Mouse (Mus musculus): ENCODE results near the gene Ppp1r21. TPM values are rescaled to one million over a fixed set of nuclear protein-coding genes. Genes with fewer than 3 reads are reported as not detected.
A peak's percentile ranks its signal among the peaks of the same experiment; 100 is the strongest.

The Ppp1r21 gene
- polyA plus RNA-seq, 1 experiment = 22.7 TPM

- Histone ChIP-seq H3K4me1 (ENCODE audit: control insufficient read depth, insufficient read depth, low read length) (peaks cover 2% of the 10 kb centered on the region), H3K36me3 (ENCODE audit: control insufficient read depth, insufficient read depth, low read length, poor library complexity, severe bottlenecking) (no peaks in the 10 kb centered on the region), H3K9ac (ENCODE audit: low read depth, poor library complexity, severe bottlenecking) (peak overlapping the region; percentile 70; the same call in 1 of the 2 replicates), H3K27me3 (ENCODE audit: control insufficient read depth, insufficient read depth, low read length, poor library complexity, severe bottlenecking) (no peaks in the 10 kb centered on the region), H3K27ac (ENCODE audit: insufficient read depth, low read length) (peak overlapping the region; percentile 84; the same call in 1 of the 2 replicates), H3K9me3 (replicated peaks; ENCODE audit: control insufficient read depth, insufficient read depth, low read length, poor library complexity, severe bottlenecking) (no peaks in the 10 kb centered on the region), H3K4me3 (ENCODE audit: low read depth, low read length) (peak overlapping the region; percentile 88)
- TF ChIP-seq CTCF (IDR thresholded peaks at IDR 0.05; ENCODE audit: low read depth, low read length) (peak; percentile 87), POLR2A (IDR thresholded peaks at IDR 0.05; ENCODE audit: insufficient read depth, low read length) (no peak), EP300 (IDR thresholded peaks at IDR 0.05; ENCODE audit: insufficient read depth, low read depth, low read length) (no peak; the same call in 1 of the 2 replicates)
These were observed 66.8 kb downstream of the Ppp1r21 start for GRCm38 (mm10) chr17:88596544-88597221.

DNA sequence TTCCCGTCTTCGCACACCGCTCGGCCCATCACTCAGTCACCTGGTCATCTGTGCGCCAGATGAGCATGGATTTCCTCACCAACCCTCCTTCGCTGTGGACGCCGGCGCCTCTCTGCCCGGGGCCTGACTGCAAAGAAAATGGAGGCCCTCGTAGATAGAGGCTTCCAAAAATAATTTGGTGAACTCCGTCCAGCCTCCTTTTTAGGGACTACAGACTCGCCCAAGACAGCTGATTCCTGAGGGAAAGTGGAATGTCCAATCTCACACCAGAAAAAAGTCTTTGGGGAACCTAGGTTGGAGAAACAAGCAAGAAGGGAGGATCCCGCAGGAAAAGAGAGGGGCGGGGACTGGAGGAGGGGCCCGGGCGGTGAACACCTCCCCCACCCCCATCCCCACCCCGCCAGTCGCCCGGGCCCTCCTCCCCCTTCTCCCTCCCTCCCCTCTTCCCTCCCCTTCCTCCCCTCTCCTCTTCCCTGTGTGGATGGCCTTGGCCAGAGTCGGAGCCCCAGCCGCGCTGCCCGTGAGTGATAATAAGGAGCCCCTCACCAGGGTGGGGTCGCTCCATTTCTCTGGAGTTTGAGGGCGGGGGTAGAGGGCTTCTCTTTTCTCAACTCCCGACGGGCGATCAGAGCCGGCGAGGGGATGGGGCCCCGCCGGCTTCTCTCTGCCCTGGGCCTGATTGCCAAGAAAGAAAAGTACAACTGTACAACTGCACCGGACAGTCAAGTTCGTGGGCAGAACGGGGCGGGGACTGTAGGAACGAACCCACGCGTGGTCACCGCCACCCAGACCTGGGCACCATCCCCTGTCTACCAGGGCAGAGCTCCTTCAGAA is 67.5 kb downstream of the Ppp1r21 start, which contains the start of gene Ston1:
Ston1 (plus strand) TSS at position 463 of the 834 bp plus-strand sequence.
- Histone ChIP-seq H3K27ac (ENCODE audit: insufficient read depth, low read length) (peak within 1 kb of the TSS; percentile 84), H3K27me3 (ENCODE audit: control insufficient read depth, insufficient read depth, low read length, poor library complexity, severe bottlenecking) (no peaks in the 10 kb centered on the region), H3K9ac (ENCODE audit: low read depth, poor library complexity, severe bottlenecking) (peak within 1 kb of the TSS; percentile 70), H3K4me3 (ENCODE audit: low read depth, low read length) (peak within 1 kb of the TSS; percentile 88), H3K36me3 (ENCODE audit: control insufficient read depth, insufficient read depth, low read length, poor library complexity, severe bottlenecking) (no peaks in the 10 kb centered on the region), H3K4me1 (ENCODE audit: control insufficient read depth, insufficient read depth, low read length) (peaks cover 2% of the 10 kb centered on the region), H3K9me3 (replicated peaks; ENCODE audit: control insufficient read depth, insufficient read depth, low read length, poor library complexity, severe bottlenecking) (no peaks in the 10 kb centered on the region)
- TF ChIP-seq EP300 (IDR thresholded peaks at IDR 0.05; ENCODE audit: insufficient read depth, low read depth, low read length) (0 out of 2 replicates have a peak, but pooled peaks have one; percentile 70), POLR2A (IDR thresholded peaks at IDR 0.05; ENCODE audit: insufficient read depth, low read length) (peak; percentile 41), CTCF (IDR thresholded peaks at IDR 0.05; ENCODE audit: low read depth, low read length) (no peak)

DNA sequence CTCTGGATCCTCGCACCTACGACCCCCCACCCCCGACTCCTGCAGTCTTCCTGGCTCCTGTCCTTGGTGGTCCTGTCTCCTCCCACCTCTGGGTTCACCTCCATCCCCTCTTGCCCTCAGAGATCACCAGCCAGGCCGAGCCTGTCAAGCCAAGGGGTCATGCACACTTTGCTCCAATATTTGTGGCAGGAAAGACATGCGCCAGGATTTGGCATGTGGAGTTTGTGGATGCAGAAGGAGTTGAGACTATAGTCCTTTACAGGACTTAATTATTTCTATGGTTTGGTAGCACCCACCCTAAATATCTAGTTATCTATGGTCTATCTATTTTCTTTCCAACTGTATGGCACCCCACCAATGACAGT is 68.1 kb downstream of the Ppp1r21 start:
- H3K4me1 ChIP-seq (ENCODE audit: control insufficient read depth, insufficient read depth, low read length) = peaks cover 2% of the 10 kb centered on the region
- no peaks in the 10 kb centered on the region for H3K27me3 ChIP-seq (ENCODE audit: control insufficient read depth, insufficient read depth, low read length, poor library complexity, severe bottlenecking)
- H3K27ac ChIP-seq (ENCODE audit: insufficient read depth, low read length) = no peak overlapping the region
- H3K9me3 ChIP-seq (replicated peaks; ENCODE audit: control insufficient read depth, insufficient read depth, low read length, poor library complexity, severe bottlenecking) = no peaks in the 10 kb centered on the region
- no peaks in the 10 kb centered on the region for H3K36me3 ChIP-seq (ENCODE audit: control insufficient read depth, insufficient read depth, low read length, poor library complexity, severe bottlenecking)
- H3K9ac ChIP-seq (ENCODE audit: low read depth, poor library complexity, severe bottlenecking) = peak overlapping the region; percentile 70
- H3K4me3 ChIP-seq (ENCODE audit: low read depth, low read length) = peak overlapping the region; percentile 69
- TF ChIP-seq CTCF (IDR thresholded peaks at IDR 0.05; ENCODE audit: low read depth, low read length) (no peak), EP300 (IDR thresholded peaks at IDR 0.05; ENCODE audit: insufficient read depth, low read depth, low read length) (no peak), POLR2A (IDR thresholded peaks at IDR 0.05; ENCODE audit: insufficient read depth, low read length) (no peak)

- no peaks in the 10 kb centered on the region for H3K9me3 ChIP-seq (replicated peaks; ENCODE audit: control insufficient read depth, insufficient read depth, low read length, poor library complexity, severe bottlenecking)
- peak overlapping the region; percentile 27 for H3K9ac ChIP-seq (ENCODE audit: low read depth, poor library complexity, severe bottlenecking)
- no peak overlapping the region for H3K4me3 ChIP-seq (ENCODE audit: low read depth, low read length)
- H3K27me3 ChIP-seq (ENCODE audit: control insufficient read depth, insufficient read depth, low read length, poor library complexity, severe bottlenecking) = no peaks in the 10 kb centered on the region
- H3K27ac ChIP-seq (ENCODE audit: insufficient read depth, low read length) = no peak overlapping the region
- H3K36me3 ChIP-seq (ENCODE audit: control insufficient read depth, insufficient read depth, low read length, poor library complexity, severe bottlenecking) = no peaks in the 10 kb centered on the region
- TF ChIP-seq POLR2A (IDR thresholded peaks at IDR 0.05; ENCODE audit: insufficient read depth, low read length) = no peak
- TF ChIP-seq CTCF (IDR thresholded peaks at IDR 0.05; ENCODE audit: low read depth, low read length) = no peak
- no peak for TF ChIP-seq EP300 (IDR thresholded peaks at IDR 0.05; ENCODE audit: insufficient read depth, low read depth, low read length)
- H3K4me1 ChIP-seq (ENCODE audit: control insufficient read depth, insufficient read depth, low read length) = peaks cover 2% of the 10 kb centered on the region
These were observed 68.9 kb downstream of the Ppp1r21 start for GRCm38 (mm10) chr17:88598570-88599368.

DNA sequence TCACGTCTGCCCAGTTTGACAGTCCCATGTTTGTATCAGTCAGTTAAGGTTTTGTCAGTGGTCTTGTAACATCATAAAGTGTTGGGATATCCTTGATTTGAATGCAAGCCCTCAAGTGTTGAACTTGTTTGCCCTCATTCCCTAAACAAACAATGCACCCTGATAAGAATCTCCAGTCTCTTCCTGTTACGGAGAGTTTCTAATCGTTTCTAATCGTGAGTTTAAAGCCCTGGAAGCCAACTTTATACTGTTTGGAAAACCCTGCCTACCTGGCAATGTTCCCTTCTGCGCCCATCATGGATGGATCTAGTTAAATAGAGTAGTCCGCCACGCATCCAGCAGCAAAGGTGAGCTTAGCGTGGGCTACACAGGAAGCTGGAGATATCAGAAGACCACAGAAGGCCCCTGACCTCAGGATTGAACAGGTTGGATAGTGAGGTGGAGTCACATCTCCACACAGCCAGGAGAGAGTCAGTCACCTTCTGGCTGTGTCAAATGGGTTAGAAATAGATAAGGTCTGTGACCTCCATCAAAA is 70.6 kb downstream of the Ppp1r21 start:
- H3K9me3 ChIP-seq (replicated peaks; ENCODE audit: control insufficient read depth, insufficient read depth, low read length, poor library complexity, severe bottlenecking) = no peaks in the 10 kb centered on the region
- H3K27ac ChIP-seq (ENCODE audit: insufficient read depth, low read length) = no peak overlapping the region
- H3K4me1 ChIP-seq (ENCODE audit: control insufficient read depth, insufficient read depth, low read length) = peaks cover 2% of the 10 kb centered on the region
- TF ChIP-seq CTCF (IDR thresholded peaks at IDR 0.05; ENCODE audit: low read depth, low read length) (no peak), EP300 (IDR thresholded peaks at IDR 0.05; ENCODE audit: insufficient read depth, low read depth, low read length) (no peak), POLR2A (IDR thresholded peaks at IDR 0.05; ENCODE audit: insufficient read depth, low read length) (no peak)
- no peak overlapping the region for H3K4me3 ChIP-seq (ENCODE audit: low read depth, low read length)
- H3K36me3 ChIP-seq (ENCODE audit: control insufficient read depth, insufficient read depth, low read length, poor library complexity, severe bottlenecking) = no peaks in the 10 kb centered on the region
- no peak overlapping the region for H3K9ac ChIP-seq (ENCODE audit: low read depth, poor library complexity, severe bottlenecking)
- no peaks in the 10 kb centered on the region for H3K27me3 ChIP-seq (ENCODE audit: control insufficient read depth, insufficient read depth, low read length, poor library complexity, severe bottlenecking)
